Mouse (Mus musculus): ENCODE results near the gene Mad2l2.

Mad2l2 gene

DNA sequence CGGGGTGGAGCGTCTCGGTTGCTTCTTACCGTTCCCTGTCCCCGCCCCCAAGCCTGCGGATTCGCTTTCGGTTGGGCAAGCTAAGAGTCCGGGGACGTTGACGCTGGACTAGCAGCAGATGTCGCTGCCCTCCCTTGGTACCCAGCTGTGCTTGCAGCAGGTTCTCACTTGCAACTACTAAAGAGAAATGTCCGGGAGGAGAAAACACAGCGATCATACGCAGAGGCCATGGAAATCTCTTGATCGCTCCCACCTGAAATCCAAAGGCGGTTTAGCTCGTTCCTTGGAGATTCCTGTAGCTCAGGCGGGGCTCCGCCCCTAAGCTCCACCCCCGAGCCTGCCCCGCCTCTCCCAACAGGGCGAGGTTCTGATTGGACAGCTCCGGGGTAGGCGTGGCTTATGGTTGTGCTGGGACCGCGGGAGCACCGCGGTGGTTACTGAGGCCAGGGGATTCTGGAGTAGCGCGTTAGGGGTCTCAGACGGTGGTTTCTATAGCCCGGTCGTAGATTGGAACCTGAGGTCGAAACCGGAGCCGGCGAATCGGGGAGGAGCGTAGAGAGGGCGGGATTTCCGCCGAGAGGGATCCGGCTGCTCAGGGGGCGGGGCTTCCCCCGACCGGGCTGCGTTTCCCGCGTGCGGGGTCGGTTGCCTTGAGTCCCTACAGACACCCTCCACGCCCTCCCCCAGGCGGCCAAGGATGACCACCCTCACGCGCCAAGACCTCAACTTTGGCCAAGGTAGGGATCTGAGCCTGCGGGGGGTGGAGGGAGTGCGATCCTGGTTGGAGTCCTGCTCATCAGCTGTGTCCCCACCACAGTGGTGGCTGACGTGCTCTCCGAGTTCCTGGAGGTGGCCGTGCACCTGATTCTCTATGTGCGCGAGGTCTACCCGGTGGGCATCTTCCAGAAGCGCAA lies 10.2 kb downstream of the Mad2l2 start:
- intact Hi-C loops (cut with DNase I), result no loop called here

DNA sequence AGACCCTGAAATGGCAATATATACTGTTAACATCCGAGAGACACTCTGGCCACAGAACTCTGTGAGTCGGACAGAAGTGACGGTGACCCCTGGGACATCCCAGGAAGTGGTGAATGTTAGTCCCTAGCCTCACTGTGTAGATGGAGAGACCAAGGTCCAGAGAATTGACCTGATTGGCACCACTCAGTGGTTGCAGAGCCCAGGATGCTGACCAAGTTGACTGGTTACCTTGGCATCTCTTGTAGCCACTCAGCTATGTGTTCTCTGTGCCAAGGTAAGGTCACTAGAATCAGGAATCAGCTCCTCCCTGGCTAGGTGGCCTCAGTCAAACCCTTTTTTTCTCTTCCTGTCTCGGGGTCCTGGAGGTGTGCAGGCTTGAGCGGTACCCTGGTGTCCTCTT lies 13.5 kb downstream of the Mad2l2 start:
- intact Hi-C loops (cut with DNase I), result no loop called here

DNA sequence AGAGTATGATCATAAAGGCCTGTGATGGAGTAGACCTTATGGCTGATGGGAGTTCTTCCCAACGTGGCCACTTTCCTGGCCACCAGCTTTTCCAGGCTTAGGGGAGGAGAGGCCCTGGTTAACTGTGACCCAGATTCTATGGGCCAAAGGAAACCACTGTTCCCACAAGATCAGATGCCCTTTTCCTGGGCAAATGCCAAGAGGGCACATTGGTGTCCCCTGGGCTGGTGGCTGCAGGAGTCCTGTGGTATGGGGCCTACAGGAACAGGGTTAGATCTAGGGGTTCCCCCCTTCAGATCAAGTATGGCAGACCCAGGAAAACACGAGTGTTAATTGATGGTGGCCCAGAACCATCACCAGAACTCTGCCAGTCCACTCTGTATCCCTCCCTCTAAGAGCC lies 17.5 kb downstream of the Mad2l2 start:
- intact Hi-C loops (cut with DNase I), result no loop called here

DNA sequence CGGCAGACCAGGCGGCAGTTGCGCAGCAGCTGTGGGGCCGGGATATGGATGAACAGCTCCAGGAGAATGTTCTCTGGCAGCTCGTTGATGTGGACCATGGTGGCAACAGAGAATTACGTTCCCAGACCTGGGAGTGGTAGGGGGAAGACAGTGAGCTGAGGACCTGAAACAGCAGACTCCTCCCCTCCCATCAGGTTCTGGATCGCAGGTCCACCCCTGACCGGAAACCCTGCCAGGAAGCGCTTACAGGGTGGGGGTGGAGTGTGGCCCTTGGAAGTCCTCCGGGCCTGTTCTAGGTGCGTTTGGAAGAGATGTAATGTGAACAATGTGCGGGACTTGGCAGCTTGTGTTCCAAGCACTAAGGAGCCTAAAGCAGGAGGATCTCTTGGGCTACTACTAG lies 19.4 kb downstream of the Mad2l2 start:
- intact Hi-C loops (cut with DNase I), result no loop called here

DNA sequence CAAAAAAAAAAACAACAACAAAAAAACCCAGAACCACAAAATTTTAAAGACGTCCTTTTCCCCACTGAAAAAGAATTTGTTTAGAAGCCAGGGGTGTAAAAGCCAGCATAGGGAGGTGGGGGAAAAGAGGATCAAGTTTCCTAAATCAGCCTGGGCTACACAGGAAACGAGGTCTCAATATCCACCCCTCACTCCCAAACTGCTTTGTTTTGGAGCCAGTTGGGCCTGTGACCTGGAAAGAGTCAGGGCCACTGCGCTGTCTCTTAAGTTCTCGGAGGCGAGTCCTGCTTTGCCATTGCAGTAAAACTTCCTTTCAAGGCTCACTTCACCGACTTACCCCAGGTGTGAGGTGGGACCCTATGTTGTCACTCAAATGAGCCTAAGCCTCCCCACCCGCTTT lies 20.1 kb downstream of the Mad2l2 start:
- intact Hi-C loops (cut with DNase I), result no loop called here

GRCm38 (mm10) chr4:148150953-148151266 lies 20.7 kb downstream of the Mad2l2 start:
- intact Hi-C loops (cut with DNase I), result no loop called here

- intact Hi-C loops (cut with DNase I), result no loop called here
Observed at GRCm38 (mm10) chr4:148151267-148152168, 21.3 kb downstream of the Mad2l2 start, which contains the start of gene Fbxo6. Gene Fbxo6 (minus strand): TSS chr4:148152140.

- intact Hi-C loops (cut with DNase I), result no loop called here
Observed at GRCm38 (mm10) chr4:148152547-148152946, 22.4 kb downstream of the Mad2l2 start.

DNA sequence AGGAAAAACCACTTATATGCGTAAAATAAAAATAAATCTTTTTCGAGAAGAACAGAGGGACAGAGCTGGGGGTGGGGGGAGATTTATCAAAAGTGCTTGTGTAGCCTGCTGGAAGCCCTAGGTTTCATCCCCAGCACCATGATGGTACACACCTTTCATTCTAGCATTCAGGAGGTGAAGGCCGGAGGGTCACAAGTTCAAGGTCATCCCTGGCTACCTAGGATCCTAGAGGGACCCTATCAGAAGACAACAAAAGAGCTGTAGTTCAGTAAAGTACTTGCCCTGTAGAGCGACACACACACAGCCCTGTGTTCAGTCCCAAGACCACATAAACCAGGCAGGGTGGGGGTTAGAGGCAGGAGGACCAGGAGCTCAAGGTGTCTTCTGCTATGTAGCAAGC lies 23.8 kb downstream of the Mad2l2 start:
- intact Hi-C loops (cut with DNase I), result no loop called here

DNA sequence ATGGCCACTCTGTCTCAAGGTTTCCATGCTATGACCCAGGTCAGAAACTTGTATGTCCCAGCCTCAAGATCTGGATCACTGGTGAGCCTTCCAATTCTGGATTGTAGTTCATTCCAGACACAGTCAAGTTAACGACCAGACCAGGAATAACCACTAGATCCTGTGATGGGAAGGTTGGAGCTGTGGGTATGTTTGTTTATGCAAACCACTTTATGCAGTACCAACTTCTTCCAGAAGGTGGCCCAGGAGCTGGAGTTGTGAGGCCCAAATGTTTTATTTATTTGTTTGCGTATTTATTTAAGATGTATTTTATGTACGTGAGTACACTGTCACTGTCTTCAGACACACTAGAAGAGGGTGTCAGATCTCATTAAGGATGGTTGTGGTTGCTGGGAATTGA lies 24.8 kb downstream of the Mad2l2 start:
- intact Hi-C loops (cut with DNase I), result no loop called here

GRCm38 (mm10) chr4:148158436-148159348 lies 28.5 kb downstream of the Mad2l2 start:
- intact Hi-C loops (cut with DNase I), result no loop called here

DNA sequence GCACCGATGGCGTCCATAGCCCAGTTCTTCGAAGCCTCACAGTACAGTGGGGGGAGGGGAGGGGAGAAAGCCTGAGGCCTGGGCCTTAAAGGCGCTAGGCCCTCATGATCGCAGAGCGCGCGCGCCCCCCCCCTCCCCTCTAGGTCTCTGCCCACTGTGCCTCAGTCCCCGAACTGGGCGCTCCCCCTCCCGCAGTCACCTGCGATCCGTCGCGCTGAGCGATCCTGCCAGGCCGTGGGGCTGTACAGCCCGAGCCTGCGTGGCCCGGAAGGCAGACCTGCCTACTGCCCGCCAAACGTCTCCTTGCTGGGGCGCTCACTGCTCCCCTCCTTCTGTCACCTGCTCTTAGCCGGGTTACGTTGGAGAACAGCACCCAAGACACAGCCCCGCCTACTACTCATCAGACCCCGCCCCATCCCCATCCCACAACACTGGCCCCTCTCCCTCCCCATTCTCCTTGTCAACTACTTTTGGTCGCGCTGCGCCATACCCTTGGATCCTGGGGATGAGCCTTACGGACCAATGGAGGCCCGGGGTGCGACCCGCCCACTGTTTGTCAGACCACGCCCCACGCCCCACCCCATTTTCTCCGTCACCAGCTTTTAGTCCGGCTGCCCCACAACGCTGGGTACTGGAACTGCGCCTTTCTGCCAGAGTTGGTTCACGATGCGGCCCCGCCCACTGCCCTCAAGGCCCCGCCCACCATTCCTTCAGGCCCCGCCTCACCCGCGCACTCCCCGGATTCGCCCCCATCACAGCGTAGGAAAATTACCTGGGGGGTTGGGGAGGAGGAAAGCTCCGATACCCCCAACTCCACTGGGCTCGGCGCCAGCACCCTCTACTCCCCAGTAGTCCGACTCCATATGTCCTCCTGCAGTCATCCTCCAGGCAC lies 29.6 kb downstream of the Mad2l2 start:
- intact Hi-C loops (cut with DNase I), result no loop called here

DNA sequence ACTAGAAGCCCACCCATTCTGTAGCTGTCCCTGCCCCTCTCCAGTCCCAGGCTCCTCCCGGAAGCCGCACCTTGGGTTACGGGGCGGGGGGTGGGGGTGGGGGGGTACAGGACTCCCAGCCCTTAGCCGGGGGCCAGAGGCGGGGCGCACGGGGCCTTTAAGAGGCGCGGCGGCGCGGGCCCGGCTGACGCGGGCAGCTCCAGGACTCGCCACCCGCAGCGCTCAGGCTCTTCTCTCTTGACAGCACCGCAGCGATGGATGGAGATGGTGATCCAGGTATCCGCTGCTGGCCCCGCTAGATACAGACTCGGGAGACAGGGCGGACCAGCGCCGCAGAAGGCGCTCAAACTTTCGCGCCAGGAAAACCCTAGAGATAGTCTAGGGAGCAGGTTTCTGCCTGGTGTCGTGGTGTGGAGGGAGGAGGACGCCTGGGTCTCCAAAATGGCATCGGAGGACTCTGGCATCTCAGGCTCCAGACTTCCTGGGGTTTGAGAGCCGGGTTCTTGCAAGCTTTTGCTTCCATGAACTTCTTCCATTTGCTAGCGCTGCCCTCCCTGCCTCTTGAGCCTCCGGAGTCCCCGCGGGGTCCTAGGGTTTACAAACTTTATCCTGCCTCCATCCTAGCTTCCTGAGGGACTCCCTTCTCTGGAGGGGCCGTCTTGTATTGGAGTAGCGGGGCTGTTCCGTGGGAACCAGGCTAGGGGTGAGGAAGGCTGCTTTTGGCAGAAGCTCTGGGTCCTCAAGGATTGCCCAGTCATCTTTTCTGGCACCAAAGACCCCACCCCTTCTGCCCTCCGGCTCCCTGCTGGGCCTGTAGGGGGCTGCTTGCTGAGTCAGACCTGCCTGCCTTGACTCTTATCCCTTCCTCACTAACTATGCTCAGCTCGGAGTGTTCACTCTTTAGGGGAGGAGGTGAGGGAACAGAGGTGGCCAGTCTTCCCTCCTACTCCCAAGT lies 30.5 kb downstream of the Mad2l2 start, which contains the start of the genes Fbxo44 and Fbxo2:
TSS of gene Fbxo44 (minus strand) at position 47 of the 955 bp plus-strand sequence.
TSS of gene Fbxo2 (plus strand) at position 186 of the 955 bp plus-strand sequence.
- intact Hi-C loops (cut with DNase I), result no loop called here

DNA sequence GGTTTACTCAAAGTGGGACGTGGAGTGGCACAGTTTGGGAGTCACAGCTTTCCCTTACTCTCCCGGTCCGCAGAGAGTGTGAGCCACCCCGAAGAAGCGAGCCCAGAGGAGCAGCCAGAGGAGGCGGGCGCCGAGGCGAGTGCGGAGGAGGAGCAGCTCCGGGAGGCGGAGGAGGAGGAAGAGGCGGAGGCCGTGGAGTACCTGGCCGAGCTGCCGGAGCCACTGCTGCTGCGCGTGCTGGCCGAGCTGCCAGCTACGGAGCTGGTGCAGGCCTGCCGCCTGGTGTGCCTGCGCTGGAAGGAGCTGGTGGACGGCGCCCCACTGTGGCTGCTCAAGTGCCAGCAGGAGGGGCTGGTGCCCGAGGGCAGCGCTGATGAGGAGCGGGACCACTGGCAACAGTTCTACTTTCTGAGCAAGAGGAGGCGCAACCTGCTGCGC lies 33.8 kb downstream of the Mad2l2 start:
- intact Hi-C loops (cut with DNase I), result no loop called here

DNA sequence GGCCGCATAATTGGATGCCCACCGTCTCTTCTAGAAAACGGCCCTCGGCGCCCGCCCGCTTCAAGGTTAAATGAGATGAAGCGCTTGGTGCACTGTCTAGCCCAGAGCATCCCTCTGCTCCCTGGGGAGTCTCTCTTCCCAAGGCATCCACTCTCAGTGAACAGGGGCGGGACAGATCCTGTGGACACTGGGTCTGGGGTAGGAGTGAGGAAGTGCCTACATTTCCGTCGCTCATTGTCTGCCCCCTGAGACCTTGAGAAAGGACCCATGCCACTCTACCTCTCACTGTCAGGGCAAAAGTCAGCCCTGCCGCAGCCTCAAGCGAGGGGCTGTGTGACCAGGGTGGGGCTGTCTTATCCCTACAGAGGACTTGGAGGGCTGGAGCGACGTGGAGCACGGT lies 34.3 kb downstream of the Mad2l2 start:
- intact Hi-C loops (cut with DNase I), result no loop called here

DNA sequence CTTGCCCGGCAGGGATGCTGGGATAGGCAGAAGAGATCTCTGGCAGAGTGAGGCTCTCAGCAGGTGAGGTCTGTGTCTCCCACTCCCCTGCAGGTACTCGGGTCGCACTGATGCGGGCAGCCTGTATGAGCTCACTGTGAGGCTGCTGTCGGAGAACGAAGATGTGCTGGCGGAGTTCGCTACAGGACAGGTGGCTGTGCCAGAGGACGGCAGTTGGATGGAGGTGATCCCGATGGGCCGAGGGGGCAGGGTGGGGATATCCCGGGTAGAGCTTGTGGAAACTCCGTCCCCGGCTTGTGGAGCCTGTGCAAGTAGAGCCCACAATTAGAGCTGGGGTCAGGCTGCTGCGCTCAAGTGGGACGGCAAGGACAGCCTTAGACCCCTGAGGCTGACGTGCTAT lies 35.4 kb downstream of the Mad2l2 start:
- intact Hi-C loops (cut with DNase I), result loop anchor here (1.0 kb wide), 1 partner anchor 51 kb away; no protein-coding TSS in a partner anchor

GRCm38 (mm10) chr4:148166431-148166830 lies 36.2 kb downstream of the Mad2l2 start:
- intact Hi-C loops (cut with DNase I), result no loop called here

DNA sequence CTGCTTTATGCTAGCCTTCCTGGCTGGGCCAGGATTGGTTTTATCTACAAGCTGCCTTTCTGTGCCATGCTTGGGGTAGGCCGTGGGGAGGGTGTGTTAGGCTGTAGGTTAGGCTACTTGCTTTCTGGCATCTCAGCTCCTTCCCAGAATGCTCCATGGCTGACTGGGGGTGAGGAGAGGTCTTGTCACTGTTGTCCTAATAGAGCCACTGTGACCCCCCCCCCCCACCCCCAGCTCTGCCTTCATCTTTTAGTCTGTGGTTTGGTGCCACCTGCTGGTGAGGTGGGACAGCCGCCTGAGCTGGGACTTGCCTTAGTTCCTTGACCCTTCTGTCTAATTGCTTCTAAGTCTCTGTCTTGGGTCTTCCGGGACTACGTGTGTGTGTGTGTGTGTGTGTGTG lies 36.8 kb downstream of the Mad2l2 start:
- intact Hi-C loops (cut with DNase I), result no loop called here

- intact Hi-C loops (cut with DNase I), result loop anchor here (2.0 kb wide), 1 partner anchor 221 kb away; no protein-coding TSS in a partner anchor
Observed at GRCm38 (mm10) chr4:148168287-148168686, 38.1 kb downstream of the Mad2l2 start.
